Mouse (Mus musculus) mesoderm, embryonic 11.5 days (tissue): ENCODE measurements around the gene Sptan1.
A peak's percentile ranks its signal among the peaks of the same experiment; 100 is the strongest.

Experiments
- DNase-seq: peaks from one replicate; pipeline ENCODE4 v3.0.0-alpha.2; 2012; ENCODE audit warnings: low read depth, low spot score

The Sptan1 gene

GRCm38 (mm10) chr2:30061215-30062166 lies 96.1 kb downstream of the Sptan1 start:
- peak; percentile 79 for DNase-seq

GRCm38 (mm10) chr2:30062249-30063093 lies 97.1 kb downstream of the Sptan1 start:
- DNase-seq: peak; percentile 65

GRCm38 (mm10) chr2:30063235-30063634 lies 97.9 kb downstream of the Sptan1 start:
- DNase-seq: no peak

- DNase-seq: no peak
Measured at GRCm38 (mm10) chr2:30063791-30064190, 98.4 kb downstream of the Sptan1 start.

GRCm38 (mm10) chr2:30064298-30064697 lies 98.9 kb downstream of the Sptan1 start:
- DNase-seq: no peak

GRCm38 (mm10) chr2:30066046-30066901 lies 100.9 kb downstream of the Sptan1 start:
- peak; percentile 98 for DNase-seq

- DNase-seq: no peak
Measured at GRCm38 (mm10) chr2:30067031-30067888, 101.9 kb downstream of the Sptan1 start.

- DNase-seq: no peak
Measured at GRCm38 (mm10) chr2:30067962-30068361, 102.6 kb downstream of the Sptan1 start.

GRCm38 (mm10) chr2:30072875-30073274 lies 107.5 kb downstream of the Sptan1 start:
- no peak for DNase-seq

- DNase-seq: no peak
Measured at GRCm38 (mm10) chr2:30073285-30073684, 107.9 kb downstream of the Sptan1 start.

- no peak for DNase-seq
Measured at GRCm38 (mm10) chr2:30075625-30076024, 110.3 kb downstream of the Sptan1 start.

GRCm38 (mm10) chr2:30076439-30076838 lies 111.1 kb downstream of the Sptan1 start:
- DNase-seq: no peak

- DNase-seq: no peak
Measured at GRCm38 (mm10) chr2:30076959-30077358, 111.6 kb downstream of the Sptan1 start.

- DNase-seq: peak; percentile 93
Measured at GRCm38 (mm10) chr2:30077502-30078348, 112.4 kb downstream of the Sptan1 start, which contains the start of gene Pkn3. Gene Pkn3, plus strand, starts transcription at chr2:30077684.

GRCm38 (mm10) chr2:30078349-30078712 lies 113.0 kb downstream of the Sptan1 start:
- no peak for DNase-seq

GRCm38 (mm10) chr2:30078760-30079159 lies 113.4 kb downstream of the Sptan1 start:
- DNase-seq: no peak

GRCm38 (mm10) chr2:30080181-30080800 lies 114.9 kb downstream of the Sptan1 start:
- no peak for DNase-seq
